Mouse (Mus musculus) kidney, adult 2 months (tissue): ENCODE data around the gene Pacs1.

Experiments
- CTCF ChIP-seq: fragments of 200-500 bp; conservative IDR thresholded peaks from 2 replicates; pipeline ENCODE4 v1.5.1; 2011; ENCODE audit warnings: low read depth, mild to moderate bottlenecking, control low read depth, low read length, moderate library complexity, mixed read lengths; ENCODE audit not compliant: insufficient read depth, insufficient read length
- POLR2A ChIP-seq: fragments of 200-500 bp; IDR thresholded peaks from one replicate; pipeline ENCODE4 v1.6.1; 2011; ENCODE audit warnings: low read depth, low read length, control low read depth

DNA sequence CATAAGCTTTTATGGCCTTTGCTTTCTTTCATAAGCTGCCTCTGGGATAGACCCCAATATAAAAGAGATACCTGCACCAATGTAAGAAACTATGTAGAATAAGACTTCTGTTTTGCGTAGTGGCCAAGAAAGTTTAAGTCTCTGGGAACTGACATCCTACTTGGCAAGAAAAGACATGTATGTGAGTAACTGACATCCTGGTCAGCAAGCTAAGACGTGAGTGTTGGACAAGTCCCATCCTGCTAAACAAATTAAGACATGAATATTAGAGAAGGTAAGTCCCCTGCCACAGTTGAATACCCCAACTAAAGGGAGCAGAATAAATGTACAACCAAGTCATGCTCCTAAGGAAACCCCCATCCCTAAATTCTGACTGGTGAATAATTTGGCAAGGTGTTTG is 71.2 kb downstream of the Pacs1 start:
- TF ChIP-seq POLR2A (no peak), CTCF (no peak)
